In genomic region chr5:3691283-3691682, GRCm38 (mm10) we compare ENCODE assay signal across 24 mouse cellular contexts. TPM values are rescaled to one million over a fixed set of nuclear protein-coding genes. Genes with fewer than 3 reads are reported as not detected.
"Had no signal": no experiment of that assay in that cellular context is flagged by ENCODE, and none has a peak within 500 bp of the region (broad histone marks: within the 10 kb centered on the region; RNA-seq: fewer than 3 reads in every experiment).

No protein-coding gene starts in this region.

- H3K4me3 ChIP-seq: liver, embryonic 13.5 days; liver, embryonic 15.5 days; lung, embryonic 15.5 days; midbrain, embryonic 10.5 days; midbrain, embryonic 12.5 days; neural tube, embryonic 12.5 days had no signal

- H3K27me3 ChIP-seq: liver, embryonic 13.5 days; liver, embryonic 15.5 days; lung, embryonic 15.5 days; midbrain, embryonic 12.5 days; neural tube, embryonic 12.5 days had no signal

- DNase-seq: liver, embryonic 13.5 days; lung, adult 2 months; lung, postnatal 14 days; lung, postnatal 36 days; midbrain, embryonic 14.5 days; right cerebral cortex, postnatal 14 days; thymus, adult 2 months; thymus, postnatal 25 days; thymus, postnatal 4 days had no signal

- H3K9me3 ChIP-seq: liver, embryonic 13.5 days; liver, embryonic 15.5 days; lung, embryonic 15.5 days; midbrain, embryonic 10.5 days; midbrain, embryonic 12.5 days; neural tube, embryonic 12.5 days had no signal

- ATAC-seq: lung, postnatal 0 days; midbrain, embryonic 16.5 days had no signal

- H3K27ac ChIP-seq: liver, embryonic 13.5 days; liver, embryonic 15.5 days; lung, embryonic 15.5 days; macrophage; midbrain, embryonic 10.5 days; midbrain, embryonic 12.5 days; neural tube, embryonic 12.5 days had no signal

- H3K4me1 ChIP-seq: liver, embryonic 13.5 days; liver, embryonic 15.5 days; lung, embryonic 15.5 days; midbrain, embryonic 10.5 days; midbrain, embryonic 12.5 days; neural tube, embryonic 12.5 days had no signal

- H3K9ac ChIP-seq: liver, embryonic 13.5 days; liver, embryonic 15.5 days; lung, embryonic 15.5 days; midbrain, embryonic 12.5 days; neural tube, embryonic 12.5 days had no signal

- H3K4me2 ChIP-seq: liver, embryonic 13.5 days; liver, embryonic 15.5 days; lung, embryonic 15.5 days; midbrain, embryonic 12.5 days; neural tube, embryonic 12.5 days had no signal

RNA-seq across cellular contexts. Expression of gene Tmbim7, which starts 40.3 kb away (rescaled TPM):
- total RNA-seq: megakaryocyte progenitor cell, adult 5-6 weeks; neutrophil, adult 5-6 weeks had no signal
- polyA plus RNA-seq: liver, embryonic 13.5 days; liver, embryonic 15.5 days; lung, adult 2 months; lung, embryonic 15.5 days; lung, postnatal 0 days; macrophage; midbrain, embryonic 10.5 days; midbrain, embryonic 14.5 days; midbrain, embryonic 16.5 days; neural tube, embryonic 12.5 days; neural tube, embryonic 14.5 days; spleen, adult 2 months; stomach, embryonic 14.5 days; stomach, embryonic 16.5 days; thymus, adult 2 months; urinary bladder, adult 2 months had no signal
